Mouse (Mus musculus) left cerebral cortex, adult 9 months (tissue): Measurements from ENCODE around the gene Rrn3.
A peak's percentile ranks its signal among the peaks of the same experiment; 100 is the strongest.
"Not testable (repeated sequence)": the region's sequence is repeated elsewhere in the genome, so short reads cannot be mapped to it uniquely, and the experiment has no call there.

ENCODE experiments used
- DNase-seq, 2 experiments: peaks; one replicate each; pipeline ENCODE4 v3.0.0; 2022; ENCODE audit warnings: low spot score in 2 of 2

The Rrn3 gene

DNA sequence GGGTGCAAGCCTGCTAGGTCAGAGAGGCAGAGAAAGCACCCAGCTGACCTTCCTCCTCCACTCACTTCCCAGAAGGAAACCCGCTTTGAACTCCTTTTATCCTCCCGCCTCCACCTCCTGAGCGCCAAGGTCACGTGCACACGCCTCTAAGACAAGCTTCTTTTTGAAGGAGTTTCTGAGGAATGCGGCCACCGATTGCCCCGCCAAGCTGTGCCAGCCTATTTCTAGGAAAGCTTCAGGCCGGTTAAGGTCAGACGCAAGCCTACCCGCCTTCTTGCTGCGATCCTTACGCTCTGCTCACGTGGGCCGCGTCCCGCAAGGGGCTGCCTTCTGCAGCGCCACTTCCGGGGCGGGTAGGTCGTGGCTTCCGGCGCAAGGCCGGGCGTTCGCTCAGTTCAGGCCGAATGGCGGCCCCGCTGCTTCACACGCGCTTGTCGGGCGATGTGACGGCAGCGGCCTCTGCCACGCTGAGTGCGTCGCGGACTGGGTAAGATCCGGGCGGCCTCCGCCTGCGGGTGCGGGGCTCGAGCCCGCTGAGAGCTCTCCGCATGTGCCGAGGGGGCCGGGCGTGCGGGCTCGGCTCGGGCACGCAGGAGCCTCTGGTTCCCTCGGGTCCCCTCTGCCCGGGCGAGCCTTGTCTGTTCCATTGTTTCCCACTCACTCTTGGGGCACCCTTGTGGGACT, at the start of gene Rrn3:
Gene Rrn3 (plus strand): TSS at position 356 of the 684 bp plus-strand sequence.
- DNase-seq: peak; percentile 77 to 90

DNA sequence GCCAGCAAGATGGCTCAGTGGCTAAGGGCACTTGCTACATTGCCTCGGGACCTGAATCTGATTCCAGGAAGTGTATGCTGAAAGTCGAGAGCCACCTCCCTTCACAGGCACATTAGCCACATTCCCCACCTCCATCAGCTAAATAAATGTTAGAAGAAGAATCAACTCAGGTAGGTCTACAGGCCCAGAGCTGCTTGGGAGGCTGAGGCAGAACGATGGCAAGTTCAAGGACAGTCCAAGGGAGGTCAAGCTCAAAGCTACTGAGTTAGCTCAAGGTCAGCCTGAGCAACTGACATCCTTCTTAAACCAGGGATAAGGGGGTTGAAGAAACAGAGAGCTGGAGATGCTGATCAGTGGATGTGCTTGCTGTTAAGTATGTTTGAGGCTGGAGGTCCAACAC, 47.7 kb upstream of the Rrn3 start:
- DNase-seq: no peak

DNA sequence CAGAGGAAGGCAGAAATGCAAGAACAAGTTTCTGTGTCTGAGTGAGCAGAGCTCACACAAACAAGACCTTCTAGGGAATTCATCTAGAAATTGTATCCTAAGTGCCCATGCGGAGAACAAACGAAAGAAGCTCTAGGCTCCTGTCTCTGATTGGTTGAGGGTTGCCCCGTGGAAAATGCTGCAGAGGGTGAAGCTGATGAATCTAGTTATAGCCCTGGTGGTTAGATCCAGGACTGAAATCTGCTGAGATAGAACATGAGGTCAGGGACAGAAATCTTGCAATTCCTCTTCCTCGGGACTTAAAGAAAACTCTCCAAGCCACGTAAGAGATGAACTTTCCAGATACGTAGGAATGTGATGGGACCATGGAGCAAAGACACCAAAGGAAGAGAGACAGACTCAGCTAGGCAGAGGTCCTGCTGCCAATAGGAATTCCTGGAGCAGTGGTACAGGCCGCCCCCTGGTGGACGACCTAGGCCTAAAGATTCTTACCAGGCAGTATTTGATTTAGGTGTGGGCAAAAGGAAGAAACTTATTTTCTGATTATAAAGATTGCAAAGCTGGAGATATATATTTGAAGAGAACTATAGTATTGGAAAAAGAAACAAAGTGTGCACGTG, 46.9 kb upstream of the Rrn3 start:
- DNase-seq: peak in 1 of 2 experiments; percentile 79

DNA sequence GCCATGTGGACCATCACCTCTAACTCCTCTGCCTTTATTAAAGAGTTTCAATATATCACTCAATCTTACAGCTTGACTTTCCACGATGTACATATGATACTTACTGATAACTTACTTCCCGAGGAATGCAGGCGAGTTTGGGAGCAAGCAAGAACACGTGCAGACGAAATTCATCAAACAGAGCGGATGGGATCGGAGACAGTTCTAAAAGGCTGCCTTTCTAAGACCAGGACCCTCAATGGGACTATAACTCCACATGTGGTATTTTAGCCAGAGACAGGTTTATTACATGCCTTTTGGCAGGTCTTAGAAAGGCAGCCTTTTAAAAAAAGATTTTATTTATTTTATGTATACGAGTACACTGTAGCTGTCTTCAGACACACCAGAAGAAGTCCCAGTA, 44.5 kb upstream of the Rrn3 start:
- no peak for DNase-seq

DNA sequence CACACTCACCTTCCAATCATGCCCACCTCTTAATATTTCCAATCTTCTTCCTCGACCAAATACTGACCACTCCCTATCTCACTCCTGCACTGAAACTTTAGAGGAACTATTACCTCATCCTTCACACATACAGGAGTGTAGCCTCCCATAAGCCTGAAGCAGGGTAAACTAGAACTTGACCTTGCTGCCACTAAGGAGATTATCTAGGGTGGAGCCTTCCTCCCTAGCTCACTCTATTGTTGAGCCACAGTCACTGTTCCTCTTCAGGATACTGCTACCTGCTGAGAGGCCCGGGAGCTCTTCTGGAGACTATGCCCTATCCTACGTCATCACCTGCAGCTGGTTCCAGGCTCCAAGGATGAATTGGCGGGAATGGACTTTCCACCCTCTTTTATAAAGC, 41.5 kb upstream of the Rrn3 start:
- not testable (repeated sequence) for DNase-seq

DNA sequence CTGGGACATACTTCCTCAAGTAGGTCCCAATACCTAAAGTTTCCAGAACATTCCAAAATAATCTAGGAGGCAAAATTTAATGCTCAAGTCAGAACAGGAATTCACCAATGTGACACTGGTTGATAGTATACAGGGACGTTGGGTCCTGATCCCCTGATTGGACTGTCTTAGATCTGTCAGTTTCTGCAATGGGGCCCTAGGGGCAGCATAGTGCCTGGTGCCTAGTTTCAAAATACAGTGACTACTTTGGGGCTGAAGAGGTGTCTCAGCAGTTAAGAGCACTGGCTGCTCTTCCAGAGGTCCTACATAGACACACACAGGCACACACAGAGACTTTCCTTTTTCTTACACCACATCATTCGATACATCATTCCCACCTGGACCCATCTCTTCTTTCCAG, 39.7 kb upstream of the Rrn3 start:
- DNase-seq: no peak

DNA sequence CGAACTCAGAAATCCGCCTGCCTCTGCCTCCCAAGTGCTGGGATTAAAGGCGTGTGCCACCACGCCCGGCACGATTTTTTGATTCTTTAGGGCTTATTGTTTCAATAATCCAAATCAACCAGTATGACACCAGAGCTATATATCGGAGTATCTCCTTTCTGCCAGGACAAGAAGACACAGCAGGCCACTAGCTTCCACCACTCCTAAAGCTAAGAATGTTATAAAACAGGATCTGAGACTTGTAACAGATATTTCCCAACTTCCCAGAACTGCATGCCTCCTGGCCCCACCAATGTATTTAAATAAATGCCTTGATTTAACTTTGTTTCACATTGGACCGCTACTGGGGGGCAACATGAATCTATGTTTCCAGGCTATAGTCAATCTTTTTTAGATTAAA, 32.8 kb upstream of the Rrn3 start:
- no peak for DNase-seq

DNA sequence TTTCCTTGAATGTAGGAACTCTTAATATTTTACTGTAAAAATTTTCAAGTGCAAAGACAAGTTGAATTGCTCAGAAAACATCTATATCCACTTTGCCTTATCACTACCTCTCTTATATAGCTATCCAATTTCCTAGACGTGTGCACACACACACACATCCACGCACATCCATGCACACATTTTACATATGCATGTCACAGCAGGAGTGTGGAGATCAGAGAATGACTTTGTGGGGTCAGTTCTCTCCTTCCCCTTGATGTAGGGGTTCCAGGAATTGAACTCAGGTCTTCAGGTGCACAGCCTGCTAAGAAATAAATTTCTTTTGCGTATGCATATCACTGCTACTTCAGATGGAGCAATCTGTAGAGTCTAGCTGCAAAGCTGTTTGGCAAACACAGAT, 32.4 kb upstream of the Rrn3 start:
- no peak for DNase-seq

DNA sequence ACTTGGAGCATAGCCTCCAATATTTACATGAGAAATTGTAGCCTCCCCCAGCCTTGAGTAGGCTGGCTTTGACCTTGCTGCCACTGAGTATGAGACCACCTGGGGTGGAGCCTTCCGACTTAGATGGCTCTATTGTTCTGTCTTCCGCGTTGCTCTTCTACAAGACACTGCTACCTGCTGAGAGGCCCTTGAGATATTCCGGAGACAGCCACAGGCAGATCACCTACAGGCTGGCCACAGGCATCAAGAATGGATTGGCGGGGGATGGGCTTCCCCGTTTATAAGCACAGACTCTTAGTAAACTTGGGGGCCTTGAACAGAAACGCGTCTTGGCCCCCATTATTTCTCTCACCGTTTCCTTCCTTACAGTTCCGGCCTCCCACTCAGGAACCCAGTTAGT, 31.7 kb upstream of the Rrn3 start:
- DNase-seq: not testable (repeated sequence)

DNA sequence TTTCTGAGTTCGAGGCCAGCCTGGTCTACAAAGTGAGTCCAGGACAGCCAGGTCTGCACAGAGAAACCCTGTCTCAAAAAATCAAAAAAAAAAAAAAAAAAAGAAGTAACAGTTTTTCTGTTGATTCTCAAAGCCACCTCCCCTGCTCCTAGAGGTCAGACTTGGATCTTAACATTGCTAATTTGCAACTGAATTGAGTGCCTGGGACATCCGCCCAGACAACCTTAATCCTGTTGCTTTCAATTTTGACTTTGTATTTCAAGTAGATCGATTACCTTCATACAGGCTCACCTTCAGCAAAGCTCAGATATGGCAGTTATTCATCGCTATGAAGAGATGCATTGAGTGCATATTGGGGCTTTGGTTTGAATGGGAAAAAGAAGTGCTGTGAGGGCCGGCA, 31.2 kb upstream of the Rrn3 start:
- DNase-seq: no peak

DNA sequence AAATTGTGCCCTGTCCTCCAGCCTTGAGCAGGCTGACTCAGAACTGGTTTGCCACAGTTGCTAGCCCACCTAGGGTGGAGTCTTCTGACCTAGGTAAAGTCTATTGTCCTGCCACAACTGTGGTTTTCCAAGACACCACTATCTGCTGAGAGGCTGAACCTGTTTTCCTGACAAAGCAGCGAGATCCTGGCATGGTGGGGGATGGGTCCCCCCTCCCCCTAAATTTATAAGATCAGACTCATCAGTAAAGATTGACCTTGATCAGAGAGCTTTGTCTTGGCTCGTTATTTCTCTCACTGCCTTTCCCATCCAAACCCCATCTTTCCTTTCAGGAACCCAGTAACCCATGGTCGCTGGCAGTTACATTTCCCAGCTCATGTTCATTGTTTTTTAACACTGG, 30.5 kb upstream of the Rrn3 start:
- no peak for DNase-seq

DNA sequence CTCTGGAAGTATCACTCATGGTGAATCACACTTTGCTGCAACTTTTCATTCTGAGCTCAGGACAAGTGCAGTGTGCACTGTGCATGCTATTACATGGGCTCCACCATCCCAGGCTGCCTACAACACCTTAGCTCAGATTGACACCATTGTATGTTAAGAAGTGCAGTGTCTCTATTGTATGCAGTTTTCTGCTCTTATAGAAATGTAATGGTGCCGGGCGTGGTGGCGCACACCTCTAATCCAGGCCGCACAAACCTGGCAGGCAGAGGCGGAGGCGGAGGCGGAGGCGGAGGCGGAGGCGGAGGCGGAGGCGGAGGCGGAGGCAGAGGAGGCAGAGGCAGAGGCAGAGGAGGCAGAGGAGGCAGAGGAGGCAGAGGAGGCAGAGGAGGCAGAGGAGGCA, 29.9 kb upstream of the Rrn3 start:
- DNase-seq: no peak

DNA sequence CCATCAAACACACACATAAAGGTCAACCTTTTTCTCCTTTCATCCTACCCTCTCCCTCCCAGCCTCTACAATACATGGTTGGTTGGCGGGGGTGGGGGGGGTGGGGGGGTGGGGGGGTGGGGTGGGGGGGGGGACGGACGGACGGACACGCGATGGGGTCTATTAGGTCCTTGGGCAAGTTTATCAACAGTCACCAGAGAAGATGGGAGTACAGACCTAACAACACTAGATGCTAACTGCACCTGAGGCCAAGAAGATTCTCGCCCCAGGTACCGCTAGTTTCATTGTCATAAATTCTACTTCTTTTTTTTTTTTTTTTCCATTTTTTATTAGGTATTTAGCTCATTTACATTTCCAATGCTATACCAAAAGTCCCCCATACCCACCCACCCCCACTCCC, 26.5 kb upstream of the Rrn3 start:
- DNase-seq: no peak

DNA sequence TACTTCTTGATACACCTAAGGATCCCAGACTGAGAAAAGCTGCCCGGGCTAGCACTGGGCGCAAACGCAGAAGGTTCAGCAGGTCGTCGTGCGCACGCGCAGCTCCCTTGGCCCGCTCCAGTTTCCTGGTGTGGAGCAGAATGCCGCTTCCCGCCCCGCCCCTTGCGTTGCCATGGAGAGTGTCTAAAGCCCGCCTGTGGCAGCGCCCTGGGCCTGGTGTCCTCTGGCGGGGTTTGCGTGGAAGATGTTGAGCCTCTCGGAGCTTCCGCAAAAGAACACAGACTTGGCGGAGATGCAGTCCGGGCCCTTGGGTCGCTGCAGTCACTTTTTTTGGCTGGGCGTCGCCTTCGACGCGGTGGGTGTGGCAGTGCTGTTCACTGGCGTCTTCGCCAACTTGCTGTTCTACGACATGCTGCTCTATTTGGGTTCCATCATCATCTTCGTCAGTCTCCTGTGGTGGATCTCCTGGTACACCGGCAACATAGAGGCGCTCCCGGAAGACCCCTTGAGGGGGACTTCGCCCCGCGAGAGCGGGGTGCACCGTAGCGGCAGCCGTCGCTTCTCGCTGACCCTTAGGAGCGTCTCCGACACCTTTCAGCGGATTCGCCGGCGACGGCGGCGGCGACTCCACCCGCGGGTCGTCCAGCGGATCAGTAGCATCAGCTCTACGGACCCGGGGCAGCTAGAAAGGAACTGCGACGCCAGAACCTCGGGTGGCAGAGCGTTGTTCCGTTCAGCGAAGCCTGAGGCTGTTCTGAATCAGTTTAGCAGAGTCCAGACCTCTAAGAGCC, 25.9 kb upstream of the Rrn3 start:
- DNase-seq: peak; percentile 71 to 91

DNA sequence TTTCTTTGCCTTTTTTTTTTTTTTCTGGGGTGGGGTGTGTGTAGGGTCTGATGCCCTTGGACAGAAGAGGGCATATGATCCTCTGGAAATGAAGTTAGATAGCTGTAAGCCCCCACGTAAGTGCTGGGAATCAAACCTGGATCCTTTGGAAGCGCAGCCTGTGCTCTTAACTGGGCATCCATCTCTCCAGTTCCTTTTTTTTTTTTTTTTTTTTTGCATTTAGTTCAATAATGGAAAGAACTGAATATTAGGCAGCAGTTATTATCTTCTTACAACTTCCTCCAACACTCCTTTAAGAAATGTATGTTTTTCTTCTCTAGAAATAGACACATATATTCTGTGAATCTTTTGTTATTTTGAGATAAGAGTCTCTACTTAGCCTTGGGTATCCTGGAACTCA, 22.7 kb upstream of the Rrn3 start:
- DNase-seq: no peak

DNA sequence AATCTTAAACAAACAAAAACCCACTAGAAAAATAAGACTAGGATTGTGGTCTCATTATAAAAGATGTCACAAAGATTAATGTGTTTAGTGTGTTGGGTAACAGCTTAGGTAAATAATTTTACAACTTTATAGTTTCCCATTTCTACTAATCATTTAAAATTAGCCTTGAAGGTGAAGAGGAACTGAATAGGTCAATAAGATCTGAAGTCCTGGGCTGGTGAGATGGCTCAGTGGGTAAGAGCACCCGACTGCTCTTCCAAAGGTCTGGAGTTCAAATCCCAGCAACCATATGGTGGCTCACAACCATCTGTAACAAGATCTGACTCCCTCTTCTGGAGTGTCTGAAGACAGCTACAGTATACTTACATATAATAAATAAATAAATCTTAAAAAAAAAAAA, 17.7 kb upstream of the Rrn3 start:
- not testable (repeated sequence) for DNase-seq

DNA sequence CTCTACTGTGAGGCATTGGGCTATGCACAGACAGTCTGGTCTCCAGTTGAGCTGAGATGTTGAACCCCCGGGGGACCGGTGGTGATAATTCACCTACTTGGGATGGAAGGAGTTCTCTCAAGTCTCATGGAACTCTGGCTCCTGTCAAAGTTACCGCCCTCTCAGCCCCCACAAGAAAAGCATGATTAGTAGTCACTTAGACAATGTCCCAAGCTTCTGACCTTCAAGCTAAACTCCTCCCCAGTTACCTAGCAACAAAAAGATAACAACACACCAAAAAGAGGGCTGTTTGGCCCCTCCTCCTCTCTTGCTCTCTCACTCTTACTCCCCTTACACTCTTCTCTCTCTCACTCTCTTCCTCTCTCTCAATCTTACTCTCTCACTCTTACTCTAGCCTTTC, 16.0 kb upstream of the Rrn3 start:
- no peak for DNase-seq

DNA sequence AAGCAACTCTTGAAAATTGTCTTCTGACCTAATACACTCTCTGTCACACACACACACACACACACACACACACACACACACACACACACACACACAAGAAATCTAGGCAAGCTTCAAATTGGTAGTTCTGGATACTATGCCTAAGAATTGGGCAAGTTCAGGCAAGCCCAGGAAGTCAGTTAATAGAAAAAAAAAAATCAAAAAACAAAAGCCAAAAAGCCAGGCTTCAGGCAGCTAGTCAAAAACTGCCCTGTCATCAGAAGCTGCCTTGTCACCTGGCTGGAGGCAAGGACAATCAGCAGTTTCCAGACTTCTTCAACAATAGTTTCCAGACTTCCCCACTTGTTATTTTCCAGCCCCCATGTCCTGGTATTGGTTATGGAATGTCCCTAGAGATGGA, 14.1 kb upstream of the Rrn3 start:
- DNase-seq: no peak

DNA sequence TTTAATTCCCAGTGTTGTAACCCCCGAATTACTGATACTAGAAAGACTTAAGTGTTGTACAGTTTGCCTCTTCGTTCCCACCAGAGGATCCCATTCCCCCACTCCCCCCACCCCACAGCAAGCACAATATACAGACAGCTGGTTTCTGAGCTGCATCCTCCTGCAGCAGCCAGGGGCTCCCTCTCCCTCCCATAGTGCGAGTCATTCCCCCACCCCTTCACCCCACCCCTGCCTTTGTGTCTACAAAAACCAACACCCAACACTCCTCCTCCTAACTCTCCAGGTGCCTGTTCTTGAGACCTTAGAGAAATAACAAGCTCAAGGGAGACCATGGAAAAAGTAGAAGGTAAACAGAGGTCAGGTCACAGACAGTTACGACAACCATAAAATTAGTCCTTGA, 8.9 kb upstream of the Rrn3 start:
- not testable (repeated sequence) for DNase-seq

DNA sequence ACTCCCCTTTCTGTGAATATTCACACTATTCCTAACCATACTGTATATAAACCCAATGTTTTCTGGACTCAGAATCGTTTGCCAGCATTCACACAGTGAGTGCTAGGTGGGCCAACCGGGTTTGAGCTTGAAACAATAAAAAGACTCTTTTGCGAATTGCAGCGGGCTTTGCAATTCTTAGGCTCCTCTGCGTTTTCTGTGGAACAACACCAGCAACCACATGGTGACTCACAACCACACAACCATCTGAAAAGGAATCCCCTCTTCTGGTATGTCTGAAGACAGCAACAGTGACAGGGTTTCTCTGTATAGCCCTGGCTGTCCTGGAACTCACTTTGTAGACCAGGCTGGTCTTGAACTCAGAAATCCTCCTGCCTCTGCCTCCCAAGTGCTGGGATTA, 8.5 kb upstream of the Rrn3 start:
- not testable (repeated sequence) for DNase-seq

DNA sequence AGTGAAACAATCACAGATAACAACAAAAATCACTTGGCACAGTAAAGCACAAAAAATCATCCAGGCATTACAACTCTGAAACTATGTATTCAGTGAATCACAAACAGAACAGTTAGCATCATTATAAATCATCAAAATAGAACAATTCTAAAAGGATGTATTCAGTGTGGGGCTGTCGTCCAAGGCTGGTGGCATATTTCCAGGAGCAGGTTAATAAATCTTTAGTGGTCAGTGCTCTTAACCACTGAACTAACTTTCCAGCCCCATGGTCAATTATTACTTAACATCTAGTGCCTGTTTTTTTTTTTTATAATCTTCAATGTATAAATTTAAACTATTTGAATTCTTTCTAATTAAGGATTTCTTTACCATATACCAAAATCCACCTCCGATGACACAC, 6.5 kb upstream of the Rrn3 start:
- not testable (repeated sequence) for DNase-seq

DNA sequence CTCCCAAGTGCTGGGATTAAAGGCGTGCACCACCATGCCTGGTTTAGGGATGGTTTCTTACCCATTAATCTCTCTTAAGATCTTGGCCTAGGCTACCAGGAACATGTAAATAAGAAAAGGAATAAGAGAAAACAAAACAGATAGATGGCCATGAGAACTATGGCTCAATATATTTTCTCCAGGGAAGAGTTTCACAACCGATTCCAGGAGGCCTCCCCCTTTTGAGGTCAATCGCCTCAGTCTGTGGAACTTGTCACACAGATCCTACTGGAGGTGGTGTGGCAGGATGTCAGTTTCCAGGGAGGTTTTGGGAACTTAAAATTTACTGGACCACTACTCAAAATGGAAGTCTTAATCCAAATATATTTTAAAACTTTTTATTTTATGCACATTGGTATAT, 5.9 kb upstream of the Rrn3 start:
- DNase-seq: not testable (repeated sequence)

DNA sequence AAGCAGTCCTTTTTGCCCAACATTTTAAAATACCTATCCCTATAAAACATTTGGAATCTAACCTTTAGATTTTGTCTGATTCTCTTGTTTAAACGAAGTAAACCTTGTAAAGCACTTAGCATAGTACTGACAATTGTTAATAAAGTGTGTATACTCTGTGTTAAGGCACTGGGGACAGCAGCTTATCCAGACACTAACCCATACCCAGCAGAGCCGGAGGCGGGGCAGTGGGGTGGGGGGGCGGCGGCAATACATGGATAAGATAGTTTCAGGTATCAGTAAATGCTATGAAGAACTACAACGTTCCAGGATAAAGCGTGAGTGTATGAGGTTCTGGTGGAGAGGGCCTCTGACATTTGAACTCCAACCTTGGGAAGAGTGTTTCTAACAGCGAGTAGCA, 708 bp downstream of the Rrn3 start:
- no peak for DNase-seq
